Mouse (Mus musculus) hindbrain, embryonic 16.5 days (tissue): ENCODE data around the gene Nrros. TPM values are rescaled to one million over a fixed set of nuclear protein-coding genes. Genes with fewer than 3 reads are reported as not detected.

ENCODE experiments used
- ATAC-seq: fragments of 200-750 bp; cut with Nextera tagmentation; 2 replicates; pipeline ENCODE4 v1.8.0; 2017; ENCODE audit warnings: moderate TSS enrichment, moderate library complexity
- H3K27ac ChIP-seq: fragments of 300-500 bp; sonication (generic); 2 replicates; pipeline ENCODE4 v1.5.1; 2014; ENCODE audit warnings: low read depth, mild to moderate bottlenecking, control low read depth, low read length, moderate library complexity
- H3K27me3 ChIP-seq: fragments of 300-500 bp; sonication (generic); replicated peaks from 2 replicates; pipeline ENCODE4 v1.6.1; 2014; ENCODE audit warnings: low read length; ENCODE audit not compliant: control insufficient read depth, insufficient read depth
- H3K36me3 ChIP-seq: fragments of 300-500 bp; sonication (generic); 2 replicates; pipeline ENCODE4 v1.6.1; 2014; ENCODE audit warnings: mild to moderate bottlenecking, low read length, moderate library complexity, mixed read lengths; ENCODE audit not compliant: control insufficient read depth, insufficient read depth
- H3K4me1 ChIP-seq: fragments of 300-500 bp; sonication (generic); 2 replicates; pipeline ENCODE4 v1.6.1; 2014; ENCODE audit warnings: low read depth, low read length; ENCODE audit not compliant: control insufficient read depth, insufficient read depth
- H3K4me2 ChIP-seq: fragments of 300-500 bp; sonication (generic); 2 replicates; pipeline ENCODE4 v1.6.1; 2014; ENCODE audit warnings: mild to moderate bottlenecking, low read length, control low read depth, moderate library complexity
- H3K4me3 ChIP-seq: fragments of 300-500 bp; sonication (generic); 2 replicates; pipeline ENCODE4 v1.5.1; 2014; ENCODE audit warnings: mild to moderate bottlenecking, low read length, control low read depth, moderate library complexity
- H3K9ac ChIP-seq: fragments of 300-500 bp; sonication (generic); 2 replicates; pipeline ENCODE4 v1.6.1; 2014; ENCODE audit warnings: low read depth, mild to moderate bottlenecking, control low read depth, low read length, moderate library complexity
- H3K9me3 ChIP-seq: fragments of 300-500 bp; sonication (generic); 2 replicates; pipeline ENCODE4 v1.6.1; 2014; ENCODE audit warnings: mild to moderate bottlenecking, low read length, moderate library complexity; ENCODE audit not compliant: control insufficient read depth
- WGBS: fragments of 180-500 bp; shearing (Covaris S2); extraction: QIAGEN DNeasy Blood & Tissue Kit; methylation state at CpG from one replicate; pipeline ENCODE4 v1.1.7; 2014; 5-methylcytosine and 5-hydroxymethylcytosine counted together
- polyA plus RNA-seq: library from polyadenylated mRNA; unstranded; fragments of >200 nt; fragmentation: Nextera tagmentation; extraction: Ambion mirVana; gene quantifications from 2 replicates; pipeline ENCODE4 v1.2.1, GENCODE M21; 2015

Gene Nrros
- polyA plus RNA-seq, 1 experiment from 2014 or later, result 7.7 TPM

- 71% methylated on average over 10 of the region's 13 CpGs for WGBS
- Histone ChIP-seq H3K4me1 (no peaks in the 10 kb centered on the region), H3K27me3 (no peaks in the 10 kb centered on the region), H3K9ac (no peak overlapping the region), H3K27ac (no peak overlapping the region), H3K4me3 (no peak overlapping the region), H3K9me3 (0 out of 2 replicates have a peak, but pooled peaks cover 2% of the 10 kb centered on the region), H3K4me2 (peak overlapping the region; percentile 51), H3K36me3 (no peaks in the 10 kb centered on the region; the same call in 1 of the 2 replicates)
- ATAC-seq, result no peak
Measured at GRCm38 (mm10) chr16:32147589-32148207, 17.7 kb downstream of the Nrros start.

DNA sequence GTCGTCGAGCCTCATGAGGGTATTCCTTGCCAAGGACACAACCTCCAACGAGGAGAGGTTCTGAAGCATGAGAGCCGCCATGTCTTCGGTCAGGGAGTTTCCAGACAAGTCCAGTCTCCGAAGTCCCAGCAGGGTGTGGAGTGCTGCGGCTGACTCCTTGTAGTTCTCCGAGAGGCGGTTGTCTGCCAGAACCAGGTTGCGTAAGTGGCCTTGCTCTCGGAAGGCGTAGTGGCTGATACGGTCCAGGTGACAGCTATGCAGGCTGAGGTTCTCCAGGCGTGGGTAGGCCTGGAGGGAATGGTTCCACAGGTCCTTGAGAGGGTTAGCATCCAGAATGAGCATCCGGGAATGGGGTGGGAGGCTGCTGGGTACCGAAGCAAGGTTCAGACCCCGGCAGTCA lies 20.8 kb downstream of the Nrros start:
- no peak for ATAC-seq
- 92% methylated on average over 17 of the region's 17 CpGs for WGBS
- H3K4me2 ChIP-seq, result no peak overlapping the region

GRCm38 (mm10) chr16:32143766-32144165 lies 21.6 kb downstream of the Nrros start:
- 95% methylated on average over 15 of the region's 15 CpGs for WGBS
- ATAC-seq, result no peak
- 0 out of 2 replicates have a peak, but pooled peaks cover 2% of the 10 kb centered on the region for H3K9me3 ChIP-seq
- H3K27me3 ChIP-seq, result no peaks in the 10 kb centered on the region
- H3K4me1 ChIP-seq, result no peaks in the 10 kb centered on the region
- H3K4me3 ChIP-seq, result no peak overlapping the region
- H3K4me2 ChIP-seq, result no peak overlapping the region
- no peak overlapping the region for H3K27ac ChIP-seq
- no peak overlapping the region for H3K9ac ChIP-seq
- no peaks in the 10 kb centered on the region; the same call in 1 of the 2 replicates for H3K36me3 ChIP-seq

More for the DNA sequence above, 20.8 kb downstream of the Nrros start:
- H3K4me1 ChIP-seq, result no peaks in the 10 kb centered on the region
- no peak overlapping the region for H3K9ac ChIP-seq
- H3K36me3 ChIP-seq, result no peaks in the 10 kb centered on the region; the same call in 1 of the 2 replicates
- 0 out of 2 replicates have a peak, but pooled peaks cover 2% of the 10 kb centered on the region for H3K9me3 ChIP-seq
- H3K27ac ChIP-seq, result no peak overlapping the region
- no peak overlapping the region for H3K4me3 ChIP-seq
- no peaks in the 10 kb centered on the region for H3K27me3 ChIP-seq

DNA sequence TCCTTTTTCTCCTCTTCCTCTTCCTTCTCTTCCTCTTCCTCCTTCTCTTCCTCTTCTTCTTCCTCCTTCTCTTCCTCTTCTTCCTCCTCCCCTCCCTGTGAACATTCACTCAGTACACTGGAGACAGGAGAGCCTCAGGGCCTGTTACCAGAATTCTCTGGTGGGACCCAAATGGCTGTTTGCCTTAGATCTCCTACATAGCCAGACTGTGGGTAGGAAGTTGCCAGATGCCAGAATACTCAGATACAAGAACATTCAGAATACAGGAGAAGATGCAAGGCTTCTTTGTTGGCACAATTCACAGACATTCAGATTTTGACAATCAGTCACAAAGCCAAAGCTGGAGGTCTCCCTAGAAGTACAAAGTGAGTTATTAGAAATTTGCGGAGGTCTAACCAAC lies 26.4 kb downstream of the Nrros start:
- Histone ChIP-seq H3K9me3 (0 out of 2 replicates have a peak, but pooled peaks cover 2% of the 10 kb centered on the region), H3K27ac (no peak overlapping the region), H3K36me3 (no peaks in the 10 kb centered on the region; the same call in 1 of the 2 replicates), H3K9ac (no peak overlapping the region), H3K4me3 (no peak overlapping the region), H3K4me1 (no peaks in the 10 kb centered on the region), H3K27me3 (no peaks in the 10 kb centered on the region), H3K4me2 (no peak overlapping the region)
- WGBS, result 100% methylated on average over 1 of the region's 1 CpGs
- no peak for ATAC-seq

DNA sequence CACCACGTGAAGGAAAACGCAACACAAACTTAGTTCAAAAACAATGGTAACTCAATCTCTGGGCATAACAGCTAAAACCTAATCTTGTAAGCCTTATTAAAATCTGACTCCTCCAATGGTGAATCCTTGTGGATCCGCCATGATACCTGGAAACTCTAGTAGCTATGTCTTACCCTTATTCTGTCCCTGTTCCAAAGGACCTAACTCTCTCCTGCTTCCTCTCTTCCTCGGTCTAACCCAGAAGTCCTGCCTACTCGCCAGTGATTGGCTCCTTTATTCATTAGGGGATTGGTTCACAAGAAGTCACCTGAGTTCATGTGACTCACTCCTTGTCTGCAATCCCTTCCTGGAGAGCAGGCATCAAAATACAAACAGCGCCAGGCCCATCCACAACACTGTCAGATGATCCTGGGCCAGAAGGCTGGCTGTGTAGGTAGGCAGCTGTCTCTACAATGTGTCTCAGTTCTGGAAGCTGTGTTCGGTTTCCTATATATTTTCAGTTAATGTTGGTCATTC lies 29.5 kb downstream of the Nrros start:
- Histone ChIP-seq H3K4me1 (no peaks in the 10 kb centered on the region), H3K27ac (no peak overlapping the region), H3K27me3 (no peaks in the 10 kb centered on the region), H3K4me2 (no peak overlapping the region), H3K4me3 (no peak overlapping the region), H3K9ac (no peak overlapping the region), H3K36me3 (no peaks in the 10 kb centered on the region), H3K9me3 (no peaks in the 10 kb centered on the region)
- no peak for ATAC-seq
- 82% methylated on average over 7 of the region's 7 CpGs for WGBS

GRCm38 (mm10) chr16:32133148-32133547 lies 32.2 kb downstream of the Nrros start:
- ATAC-seq, result no peak
- 82% methylated on average over 3 of the region's 3 CpGs for WGBS
- no peak overlapping the region for H3K27ac ChIP-seq

GRCm38 (mm10) chr16:32130190-32130826 lies 35.1 kb downstream of the Nrros start:
- H3K4me3 ChIP-seq, result no peak overlapping the region
- ATAC-seq, result no peak
- no peaks in the 10 kb centered on the region for H3K36me3 ChIP-seq
- WGBS, result 73% methylated on average over 16 of the region's 16 CpGs
- no peaks in the 10 kb centered on the region for H3K27me3 ChIP-seq
- no peaks in the 10 kb centered on the region for H3K9me3 ChIP-seq
- H3K27ac ChIP-seq, result no peak overlapping the region
- H3K4me2 ChIP-seq, result no peak overlapping the region
- H3K4me1 ChIP-seq, result no peaks in the 10 kb centered on the region
- H3K9ac ChIP-seq, result no peak overlapping the region

More at GRCm38 (mm10) chr16:32133148-32133547, 32.2 kb downstream of the Nrros start:
- no peak overlapping the region for H3K4me2 ChIP-seq
- H3K9me3 ChIP-seq, result no peaks in the 10 kb centered on the region
- H3K4me1 ChIP-seq, result no peaks in the 10 kb centered on the region
- no peaks in the 10 kb centered on the region for H3K27me3 ChIP-seq
- no peaks in the 10 kb centered on the region for H3K36me3 ChIP-seq
- H3K4me3 ChIP-seq, result no peak overlapping the region
- H3K9ac ChIP-seq, result no peak overlapping the region

GRCm38 (mm10) chr16:32129449-32130189 lies 35.8 kb downstream of the Nrros start:
- H3K27me3 ChIP-seq, result no peaks in the 10 kb centered on the region
- WGBS, result 80% methylated on average over 20 of the region's 20 CpGs
- no peaks in the 10 kb centered on the region for H3K4me1 ChIP-seq

DNA sequence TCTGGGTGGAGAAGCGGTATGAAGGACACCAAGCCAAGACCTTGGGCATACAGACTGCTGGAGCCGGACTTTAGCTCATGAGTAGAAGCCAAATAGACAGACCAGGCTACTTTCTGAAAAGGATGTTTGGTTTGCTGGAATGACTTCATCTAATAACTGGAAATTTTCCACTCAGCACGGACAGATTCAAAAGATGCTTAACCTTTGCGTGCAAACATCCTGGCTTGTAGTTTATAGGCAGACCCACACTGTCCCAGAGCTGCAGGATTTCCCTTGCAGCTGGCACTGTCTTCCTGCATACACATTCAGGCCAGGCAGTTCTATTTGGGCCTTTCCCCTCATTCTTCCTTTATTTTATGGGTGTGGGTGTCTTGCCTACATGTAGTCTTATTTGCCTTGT lies 38.3 kb downstream of the Nrros start:
- no peaks in the 10 kb centered on the region for H3K4me1 ChIP-seq
- WGBS, result 84% methylated on average over 4 of the region's 4 CpGs

More at GRCm38 (mm10) chr16:32129449-32130189, 35.8 kb downstream of the Nrros start:
- Histone ChIP-seq H3K9ac (no peak overlapping the region), H3K27ac (no peak overlapping the region), H3K9me3 (no peaks in the 10 kb centered on the region), H3K4me3 (no peak overlapping the region), H3K36me3 (no peaks in the 10 kb centered on the region), H3K4me2 (no peak overlapping the region)
- ATAC-seq, result no peak

More for the DNA sequence above, 38.3 kb downstream of the Nrros start:
- no peak overlapping the region for H3K9ac ChIP-seq
- ATAC-seq, result no peak
- no peaks in the 10 kb centered on the region for H3K36me3 ChIP-seq
- no peaks in the 10 kb centered on the region for H3K9me3 ChIP-seq
- H3K27ac ChIP-seq, result no peak overlapping the region
- no peaks in the 10 kb centered on the region for H3K27me3 ChIP-seq
- H3K4me2 ChIP-seq, result no peak overlapping the region
- no peak overlapping the region for H3K4me3 ChIP-seq
